Mouse (Mus musculus) naive thymus-derived CD4-positive, alpha-beta T cell, adult 2 months (primary cell): Measurements from ENCODE around the gene Hcfc1r1.

Experiments used
- DNase-seq: peaks from one replicate; pipeline ENCODE4 v3.0.0-alpha.2; 2011; ENCODE audit warnings: low read depth

The Hcfc1r1 gene

GRCm38 (mm10) chr17:23673424-23674073 is at the start of gene Hcfc1r1, which contains the start of gene Thoc6:
TSS of gene Hcfc1r1 (plus strand) at chr17:23673596.
TSS of gene Thoc6 (minus strand) at chr17:23673882.
- DNase-seq, result peak; percentile 97

- no peak for DNase-seq
Observed at GRCm38 (mm10) chr17:23627813-23628212, 45.6 kb upstream of the Hcfc1r1 start.

- DNase-seq, result peak; percentile 92
Observed at GRCm38 (mm10) chr17:23630195-23631020, 43.0 kb upstream of the Hcfc1r1 start.

- no peak for DNase-seq
Observed at GRCm38 (mm10) chr17:23631241-23631640, 42.2 kb upstream of the Hcfc1r1 start.

GRCm38 (mm10) chr17:23644613-23645495 is 28.5 kb upstream of the Hcfc1r1 start, which contains the start of gene Mmp25:
TSS of gene Mmp25 (minus strand) at chr17:23645277.
- no peak for DNase-seq

GRCm38 (mm10) chr17:23645894-23646293 is 27.5 kb upstream of the Hcfc1r1 start:
- DNase-seq, result no peak

GRCm38 (mm10) chr17:23651363-23651762 is 22.0 kb upstream of the Hcfc1r1 start:
- no peak for DNase-seq

- DNase-seq, result no peak
Observed at GRCm38 (mm10) chr17:23653324-23653723, 20.1 kb upstream of the Hcfc1r1 start.

GRCm38 (mm10) chr17:23654001-23654400 is 19.4 kb upstream of the Hcfc1r1 start:
- DNase-seq, result no peak

GRCm38 (mm10) chr17:23654410-23654809 is 19.0 kb upstream of the Hcfc1r1 start:
- DNase-seq, result no peak

GRCm38 (mm10) chr17:23658450-23658849 is 14.9 kb upstream of the Hcfc1r1 start:
- DNase-seq, result no peak

- DNase-seq, result peak; percentile 72
Observed at GRCm38 (mm10) chr17:23660117-23660875, 13.1 kb upstream of the Hcfc1r1 start, which contains the start of gene Bicdl2. TSS of gene Bicdl2 (plus strand) at chr17:23660506.

GRCm38 (mm10) chr17:23660876-23661200 is 12.6 kb upstream of the Hcfc1r1 start:
- no peak for DNase-seq

GRCm38 (mm10) chr17:23661526-23661925 is 11.9 kb upstream of the Hcfc1r1 start:
- DNase-seq, result peak; percentile 55

GRCm38 (mm10) chr17:23664556-23665021 is 8.8 kb upstream of the Hcfc1r1 start:
- peak; percentile 73 for DNase-seq

GRCm38 (mm10) chr17:23665511-23665910 is 7.9 kb upstream of the Hcfc1r1 start:
- DNase-seq, result no peak

- no peak for DNase-seq
Observed at GRCm38 (mm10) chr17:23670516-23671074, 2.8 kb upstream of the Hcfc1r1 start.

GRCm38 (mm10) chr17:23671519-23671918 is 1.9 kb upstream of the Hcfc1r1 start:
- DNase-seq, result no peak

GRCm38 (mm10) chr17:23672761-23673160 is 635 bp upstream of the Hcfc1r1 start:
- DNase-seq, result no peak

GRCm38 (mm10) chr17:23674271-23674952 is 1.0 kb downstream of the Hcfc1r1 start:
- DNase-seq, result no peak
